ENCODE assay signal across 12 mouse cellular contexts in genomic region chr4:156083348-156083747, GRCm38 (mm10). TPM values are rescaled to one million over a fixed set of nuclear protein-coding genes. Genes with fewer than 3 reads are reported as not detected.
DNase-seq lines count a peak whose midpoint lies in the region; ATAC-seq and TF ChIP-seq lines count a peak whose summit lies in the region.
"Had no signal": no experiment of that assay in that cellular context is flagged by ENCODE, and none has a peak within 500 bp of the region (broad histone marks: within the 10 kb centered on the region; RNA-seq: fewer than 3 reads in every experiment).

No protein-coding gene starts in this region.

- no peak overlapping the region for H3K4me3 ChIP-seq in heart, embryonic 16.5 days (ENCODE audit: low read length)
- H3K4me3 ChIP-seq in heart, embryonic 11.5 days (ENCODE audit: low read depth, low read length): no peak overlapping the region
- no peak overlapping the region for H3K4me3 ChIP-seq in stomach, embryonic 15.5 days (replicated peaks)
- H3K4me3 ChIP-seq in midbrain, postnatal 0 days (ENCODE audit: low read depth, low read length): no peak overlapping the region
- H3K4me3 ChIP-seq: gastrocnemius, adult 2 months; neural tube, embryonic 15.5 days had no signal

- H3K9ac ChIP-seq in heart, embryonic 16.5 days (ENCODE audit: low read length): no peak overlapping the region
- H3K9ac ChIP-seq in heart, embryonic 11.5 days (ENCODE audit: low read depth, low read length): no peak overlapping the region
- no peak overlapping the region for H3K9ac ChIP-seq in stomach, embryonic 15.5 days
- H3K9ac ChIP-seq in midbrain, postnatal 0 days (replicated peaks; ENCODE audit: low read length, poor library complexity, severe bottlenecking): no peak overlapping the region
- H3K9ac ChIP-seq: neural tube, embryonic 15.5 days had no signal

- no peaks in the 10 kb centered on the region for H3K9me3 ChIP-seq in heart, embryonic 16.5 days (replicated peaks; ENCODE audit: control insufficient read depth, low read length)
- H3K9me3 ChIP-seq in heart, embryonic 11.5 days (replicated peaks; ENCODE audit: control insufficient read depth, low read length): no peaks in the 10 kb centered on the region
- no peaks in the 10 kb centered on the region for H3K9me3 ChIP-seq in stomach, embryonic 15.5 days
- no peaks in the 10 kb centered on the region for H3K9me3 ChIP-seq in midbrain, postnatal 0 days (ENCODE audit: low read length)
- H3K9me3 ChIP-seq: neural tube, embryonic 15.5 days had no signal

- H3K4me2 ChIP-seq in heart, embryonic 16.5 days (ENCODE audit: low read depth, low read length): no peak overlapping the region
- no peak overlapping the region for H3K4me2 ChIP-seq in heart, embryonic 11.5 days
- H3K4me2 ChIP-seq in stomach, embryonic 15.5 days: peak overlapping the region; percentile 11
- no peak overlapping the region for H3K4me2 ChIP-seq in midbrain, postnatal 0 days (ENCODE audit: low read depth, low read length, poor library complexity, severe bottlenecking)
- H3K4me2 ChIP-seq: neural tube, embryonic 15.5 days had no signal

- H3K36me3 ChIP-seq in heart, embryonic 16.5 days (ENCODE audit: control insufficient read depth, insufficient read depth): no peaks in the 10 kb centered on the region
- H3K36me3 ChIP-seq in heart, embryonic 11.5 days (ENCODE audit: control insufficient read depth, insufficient read depth, low read length): no peaks in the 10 kb centered on the region
- H3K36me3 ChIP-seq in stomach, embryonic 15.5 days: no peaks in the 10 kb centered on the region
- no peaks in the 10 kb centered on the region for H3K36me3 ChIP-seq in midbrain, postnatal 0 days (ENCODE audit: insufficient read depth, low read length)
- H3K36me3 ChIP-seq: neural tube, embryonic 15.5 days had no signal

- TF ChIP-seq CTCF in midbrain, postnatal 0 days (IDR thresholded peaks at IDR 0.05): no peak

- 0 out of 2 replicates have a peak, but pooled peaks cover 2% of the 10 kb centered on the region for H3K4me1 ChIP-seq in heart, embryonic 16.5 days (ENCODE audit: control insufficient read depth, insufficient read depth, low read length)
- 0 out of 2 replicates have a peak, but pooled peaks cover 2% of the 10 kb centered on the region for H3K4me1 ChIP-seq in heart, embryonic 11.5 days (ENCODE audit: control insufficient read depth, insufficient read depth, low read length)
- peaks cover 6% of the 10 kb centered on the region for H3K4me1 ChIP-seq in stomach, embryonic 15.5 days
- H3K4me1 ChIP-seq in midbrain, postnatal 0 days (ENCODE audit: insufficient read depth, low read length): no peaks in the 10 kb centered on the region
- H3K4me1 ChIP-seq: neural tube, embryonic 15.5 days had no signal

- H3K27me3 ChIP-seq in heart, embryonic 16.5 days (ENCODE audit: control insufficient read depth, insufficient read depth, low read length): no peaks in the 10 kb centered on the region
- H3K27me3 ChIP-seq in heart, embryonic 11.5 days (ENCODE audit: control insufficient read depth, insufficient read depth, low read length): peaks cover under 1% of the 10 kb centered on the region; the same call in 1 of the 2 replicates
- H3K27me3 ChIP-seq in stomach, embryonic 15.5 days (replicated peaks): no peaks in the 10 kb centered on the region
- no peaks in the 10 kb centered on the region for H3K27me3 ChIP-seq in midbrain, postnatal 0 days (ENCODE audit: insufficient read depth, low read length)
- H3K27me3 ChIP-seq: CH12.LX had no signal

- 0 out of 2 replicates have a peak, but pooled peaks have one; percentile 14 for ATAC-seq in heart, embryonic 16.5 days (replicated peaks; ENCODE audit: extremely low read depth, insufficient read depth, low FRiP score)
- no peak for ATAC-seq in heart, embryonic 11.5 days (replicated peaks; ENCODE audit: insufficient number of reproducible peaks, low FRiP score, low TSS enrichment)
- peak; percentile 75 for ATAC-seq in stomach, embryonic 15.5 days (ENCODE audit: insufficient read depth, low FRiP score, low read depth)
- no peak for ATAC-seq in midbrain, postnatal 0 days (ENCODE audit: low FRiP score)

- DNase-seq in adrenal gland, postnatal 36 days: peak; percentile 36 to 40
- DNase-seq in kidney, postnatal 4 days: peak; percentile 86 to 91
- no peak for DNase-seq in midbrain, postnatal 0 days (ENCODE audit: low spot score)
- no peak for DNase-seq in thymus, adult 18-20 months
- DNase-seq in frontal cortex, adult 2 months (ENCODE audit: extremely low spot score in 1 of 2, low spot score in 1 of 2): no peak
- DNase-seq: gastrocnemius, adult 2 months had no signal

- no peak overlapping the region; the same call in 1 of the 2 replicates for H3K27ac ChIP-seq in heart, embryonic 16.5 days (ENCODE audit: low read length)
- H3K27ac ChIP-seq in heart, embryonic 11.5 days (ENCODE audit: low read depth, low read length): no peak overlapping the region
- H3K27ac ChIP-seq in stomach, embryonic 15.5 days: peak overlapping the region; percentile 79
- H3K27ac ChIP-seq in midbrain, postnatal 0 days (ENCODE audit: low read depth, low read length): no peak overlapping the region
- H3K27ac ChIP-seq: gastrocnemius, adult 2 months; neural tube, embryonic 15.5 days had no signal

- WGBS in heart, embryonic 16.5 days: 56% methylated on average over 5 of the region's 5 CpGs
- 68% methylated on average over 5 of the region's 5 CpGs for WGBS in heart, embryonic 11.5 days (ENCODE audit: insufficient replicate concordance)
- WGBS in stomach, embryonic 15.5 days: 54% methylated on average over 5 of the region's 5 CpGs
- 84% methylated on average over 5 of the region's 5 CpGs for WGBS in midbrain, postnatal 0 days

RNA-seq across cellular contexts. Expression of gene Ttll10, which starts 24.1 kb away (rescaled TPM):
- polyA plus RNA-seq in heart, embryonic 16.5 days (2015; fragmentation: Nextera tagmentation; extraction: Ambion mirVana): 0.33 and 0.37 TPM in 2 replicates
- 0.36 TPM in 1 of 2 replicates, not detected in the other for polyA plus RNA-seq in heart, embryonic 11.5 days (2014; fragmentation: Nextera tagmentation; extraction: Ambion mirVana)
- total RNA-seq in adrenal gland, postnatal 36 days (2021): under 1 TPM in 1 of 2 experiments, not detected in 1; 0.16 TPM
- polyA plus RNA-seq in stomach, embryonic 15.5 days (2015; fragmentation: Nextera tagmentation; extraction: Ambion mirVana): 4.1 and 5.0 TPM in 2 replicates
- 1.9 TPM in 1 of 2 replicates, not detected in the other for total RNA-seq in midbrain, postnatal 0 days (2014; rRNA removed)
- polyA plus RNA-seq in midbrain, postnatal 0 days (2015; fragmentation: Nextera tagmentation; extraction: Ambion mirVana): not detected in 2 replicates
- 0.04 and 0.06 TPM in 2 replicates for polyA plus RNA-seq in frontal cortex, adult 2 months (2012; rRNA removed)
- total RNA-seq: gastrocnemius, adult 2 months; left cerebral cortex, postnatal 25 days had no signal
- polyA plus RNA-seq: neural tube, embryonic 15.5 days had no signal

RNA-seq across cellular contexts. Expression of gene 9430015G10Rik, which starts 26.4 kb away (rescaled TPM):
- 17.3 and 17.4 TPM in 2 replicates for polyA plus RNA-seq in heart, embryonic 16.5 days (2015; fragmentation: Nextera tagmentation; extraction: Ambion mirVana)
- 23.6 and 26.5 TPM in 2 replicates for polyA plus RNA-seq in heart, embryonic 11.5 days (2014; fragmentation: Nextera tagmentation; extraction: Ambion mirVana)
- 10 to 100 TPM; 10.4 to 11.5 TPM for total RNA-seq in adrenal gland, postnatal 36 days (2021)
- 27.3 and 29.9 TPM in 2 replicates for polyA plus RNA-seq in stomach, embryonic 15.5 days (2015; fragmentation: Nextera tagmentation; extraction: Ambion mirVana)
- 28.1 and 31.1 TPM in 2 replicates for total RNA-seq in midbrain, postnatal 0 days (2014; rRNA removed)
- 22.1 and 25.2 TPM in 2 replicates for polyA plus RNA-seq in midbrain, postnatal 0 days (2015; fragmentation: Nextera tagmentation; extraction: Ambion mirVana)
- 34.8 and 38.7 TPM in 2 replicates for polyA plus RNA-seq in frontal cortex, adult 2 months (2012; rRNA removed)

RNA-seq across cellular contexts. Expression of gene Rnf223, which starts 47.0 kb away (rescaled TPM):
- polyA plus RNA-seq in heart, embryonic 16.5 days (2015; fragmentation: Nextera tagmentation; extraction: Ambion mirVana): 0.18 and 0.19 TPM in 2 replicates
- polyA plus RNA-seq in heart, embryonic 11.5 days (2014; fragmentation: Nextera tagmentation; extraction: Ambion mirVana): 0.10 TPM in 1 of 2 replicates, not detected in the other
- total RNA-seq in adrenal gland, postnatal 36 days (2021): under 1 TPM in 1 of 2 experiments, not detected in 1; 0.10 TPM
- 0.39 and 0.44 TPM in 2 replicates for polyA plus RNA-seq in stomach, embryonic 15.5 days (2015; fragmentation: Nextera tagmentation; extraction: Ambion mirVana)
- 0.44 and 0.52 TPM in 2 replicates for total RNA-seq in midbrain, postnatal 0 days (2014; rRNA removed)
- polyA plus RNA-seq in midbrain, postnatal 0 days (2015; fragmentation: Nextera tagmentation; extraction: Ambion mirVana): 0.20 and 0.23 TPM in 2 replicates
- polyA plus RNA-seq in frontal cortex, adult 2 months (2012; rRNA removed): 1.5 and 2.5 TPM in 2 replicates
- total RNA-seq: gastrocnemius, adult 2 months had no signal

RNA-seq across cellular contexts. Expression of gene Tnfrsf18, which starts 57.4 kb away (rescaled TPM):
- 2.3 and 2.6 TPM in 2 replicates for polyA plus RNA-seq in heart, embryonic 16.5 days (2015; fragmentation: Nextera tagmentation; extraction: Ambion mirVana)
- 1.3 and 1.7 TPM in 2 replicates for polyA plus RNA-seq in heart, embryonic 11.5 days (2014; fragmentation: Nextera tagmentation; extraction: Ambion mirVana)
- under 1 TPM in 1 of 2 experiments, not detected in 1; 0.40 TPM for total RNA-seq in adrenal gland, postnatal 36 days (2021)
- polyA plus RNA-seq in stomach, embryonic 15.5 days (2015; fragmentation: Nextera tagmentation; extraction: Ambion mirVana): 2.3 and 2.5 TPM in 2 replicates
- not detected in 2 replicates for total RNA-seq in midbrain, postnatal 0 days (2014; rRNA removed)
- polyA plus RNA-seq in midbrain, postnatal 0 days (2015; fragmentation: Nextera tagmentation; extraction: Ambion mirVana): 1.5 and 2.2 TPM in 2 replicates
- 0.22 and 0.27 TPM in 2 replicates for polyA plus RNA-seq in frontal cortex, adult 2 months (2012; rRNA removed)
- total RNA-seq: gastrocnemius, adult 2 months; left cerebral cortex, postnatal 25 days had no signal

Comparison
In these comparisons a context has a peak if more than half of its experiments do, and no peak if none do; other contexts are left out.
1. ATAC-seq: peak in heart, embryonic 16.5 days (single experiment) and stomach, embryonic 15.5 days (single experiment); none in heart, embryonic 11.5 days (single experiment) and midbrain, postnatal 0 days (single experiment).
2. DNase-seq: peak in adrenal gland, postnatal 36 days (2 of 2) and kidney, postnatal 4 days (2 of 2); none in midbrain, postnatal 0 days (single experiment), thymus, adult 18-20 months (0 of 2) and frontal cortex, adult 2 months (0 of 2).